Mouse (Mus musculus) neural tube, embryonic 14.5 days (tissue): ENCODE results near the gene C9. TPM values are rescaled to one million over a fixed set of nuclear protein-coding genes. Genes with fewer than 3 reads are reported as not detected.

Experiments used
- ATAC-seq: fragments of 200-750 bp; cut with Nextera tagmentation; 2 replicates; pipeline ENCODE4 v1.8.0; 2017; ENCODE audit warnings: low read depth, mild to moderate bottlenecking, moderate TSS enrichment, moderate library complexity
- H3K27ac ChIP-seq: fragments of 300-500 bp; sonication (generic); 2 replicates; pipeline ENCODE4 v1.5.1; 2014; ENCODE audit warnings: low read depth, mild to moderate bottlenecking, control low read depth, low read length, moderate library complexity, mixed read lengths
- H3K27me3 ChIP-seq: fragments of 300-500 bp; sonication (generic); 2 replicates; pipeline ENCODE4 v1.6.1; 2014; ENCODE audit warnings: low read length; ENCODE audit not compliant: control insufficient read depth, insufficient read depth
- H3K36me3 ChIP-seq: fragments of 300-500 bp; sonication (generic); 2 replicates; pipeline ENCODE4 v1.6.1; 2014; ENCODE audit warnings: low read length, mixed read lengths; ENCODE audit not compliant: control insufficient read depth, insufficient read depth
- H3K4me1 ChIP-seq: fragments of 300-500 bp; sonication (generic); 2 replicates; pipeline ENCODE4 v1.6.1; 2014; ENCODE audit warnings: low read length; ENCODE audit not compliant: control insufficient read depth, insufficient read depth
- H3K4me2 ChIP-seq: fragments of 300-500 bp; sonication (generic); 2 replicates; pipeline ENCODE4 v1.6.1; 2014; ENCODE audit warnings: mild to moderate bottlenecking, low read depth, low read length, control low read depth
- H3K4me3 ChIP-seq: fragments of 300-500 bp; sonication (generic); 2 replicates; pipeline ENCODE4 v1.5.1; 2014; ENCODE audit warnings: low read depth, low read length, control low read depth, mixed read lengths
- H3K9ac ChIP-seq: fragments of 300-500 bp; sonication (generic); replicated peaks from 2 replicates; pipeline ENCODE4 v1.6.1; 2014; ENCODE audit warnings: low read depth, mild to moderate bottlenecking, control low read depth, low read length, mixed read lengths
- H3K9me3 ChIP-seq: fragments of 300-500 bp; sonication (generic); 2 replicates; pipeline ENCODE4 v1.6.1; 2016; ENCODE audit warnings: low read length; ENCODE audit not compliant: control insufficient read depth
- whole genome bisulfite sequencing: fragments of 180-500 bp; shearing (Covaris S2); extraction: QIAGEN DNeasy Blood & Tissue Kit; methylation state at CpG from one replicate; pipeline ENCODE4 v1.1.7; 2014; 5-methylcytosine and 5-hydroxymethylcytosine counted together
- polyA plus RNA-seq: library from polyadenylated mRNA; unstranded; fragments of >200 nt; fragmentation: Nextera tagmentation; extraction: Ambion mirVana; gene quantifications from 2 replicates; pipeline ENCODE4 v1.2.1, GENCODE M21; 2014

Gene C9
- polyA plus RNA-seq: not detected in 2 replicates

DNA sequence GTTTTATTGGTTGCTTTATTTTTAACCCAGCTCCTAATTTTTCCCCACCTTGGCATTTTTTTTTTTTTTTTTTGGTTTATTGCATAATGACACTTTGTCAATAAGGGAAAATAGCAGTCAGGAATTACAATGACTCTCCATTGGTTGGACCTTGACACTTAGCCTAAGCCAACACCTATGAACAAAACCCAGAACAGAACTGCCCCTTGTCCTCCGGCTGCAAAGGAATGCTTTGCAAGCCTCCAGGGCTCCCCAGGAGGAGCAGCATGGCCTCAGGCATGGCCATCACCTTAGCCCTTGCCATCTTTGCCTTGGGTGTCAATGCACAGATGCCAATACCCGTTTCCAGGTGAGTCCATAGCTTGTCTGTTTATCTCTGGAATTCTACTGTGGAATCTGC is at the start of gene C9:
Gene C9 (plus strand): TSS at position 193 of the 400 bp plus-strand sequence.
- Histone ChIP-seq H3K4me3 (no peak within 1 kb of the TSS), H3K4me1 (no peaks in the 10 kb centered on the region), H3K27ac (no peak within 1 kb of the TSS), H3K9me3 (no peaks in the 10 kb centered on the region), H3K27me3 (no peaks in the 10 kb centered on the region), H3K36me3 (no peaks in the 10 kb centered on the region), H3K4me2 (no peak within 1 kb of the TSS), H3K9ac (no peak within 1 kb of the TSS)
- no peak for ATAC-seq
- 70% methylated on average over 2 of the region's 2 CpGs for WGBS

DNA sequence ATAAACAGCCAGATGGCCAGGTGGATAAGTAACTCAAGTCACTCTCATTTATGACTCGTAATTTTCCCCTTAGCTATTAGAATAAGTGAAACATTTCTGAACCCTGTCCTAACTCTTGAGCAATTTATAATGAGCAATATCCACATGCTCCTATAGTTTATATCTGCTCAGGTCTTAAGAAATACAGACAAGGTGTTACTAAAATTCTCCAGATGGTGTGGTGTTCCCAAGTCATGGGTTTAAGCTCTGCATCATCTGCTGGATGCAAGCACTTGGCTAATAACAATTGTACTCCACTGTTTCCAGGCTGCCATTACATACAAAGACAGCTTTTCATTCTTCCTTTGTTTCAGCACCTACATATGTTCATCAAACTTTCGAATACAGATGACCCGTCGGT is 46.9 kb upstream of the C9 start:
- 93% methylated on average over 4 of the region's 4 CpGs for WGBS
- no peak overlapping the region for H3K9ac ChIP-seq
- H3K36me3 ChIP-seq: no peaks in the 10 kb centered on the region
- no peaks in the 10 kb centered on the region for H3K9me3 ChIP-seq
- no peak overlapping the region for H3K27ac ChIP-seq
- H3K4me2 ChIP-seq: no peak overlapping the region
- no peak overlapping the region for H3K4me3 ChIP-seq
- ATAC-seq: no peak
- no peaks in the 10 kb centered on the region for H3K4me1 ChIP-seq
- no peaks in the 10 kb centered on the region for H3K27me3 ChIP-seq

DNA sequence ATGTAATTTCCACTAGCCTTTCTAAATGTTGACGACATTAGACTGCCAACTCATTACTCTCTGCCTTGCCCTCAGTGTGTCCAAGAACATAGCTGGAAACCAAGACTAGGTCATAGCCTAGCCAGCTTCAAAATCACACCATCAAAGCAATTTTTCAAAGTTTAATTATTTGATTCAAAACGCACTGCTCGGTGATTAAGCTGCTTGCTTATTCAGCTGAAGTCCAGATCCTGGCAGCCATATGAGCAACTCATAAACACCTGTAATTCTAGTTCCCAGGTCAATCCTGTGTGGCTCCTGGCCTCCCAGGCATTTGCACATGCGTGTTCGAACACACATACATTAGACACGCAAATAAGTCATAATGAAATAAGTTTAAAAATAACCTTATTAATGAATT is 46.2 kb upstream of the C9 start:
- Histone ChIP-seq H3K27me3 (no peaks in the 10 kb centered on the region), H3K4me2 (no peak overlapping the region), H3K36me3 (no peaks in the 10 kb centered on the region), H3K4me1 (no peaks in the 10 kb centered on the region), H3K9ac (no peak overlapping the region), H3K9me3 (no peaks in the 10 kb centered on the region), H3K4me3 (no peak overlapping the region), H3K27ac (no peak overlapping the region)
- ATAC-seq: no peak
- WGBS: 89% methylated on average over 6 of the region's 6 CpGs

DNA sequence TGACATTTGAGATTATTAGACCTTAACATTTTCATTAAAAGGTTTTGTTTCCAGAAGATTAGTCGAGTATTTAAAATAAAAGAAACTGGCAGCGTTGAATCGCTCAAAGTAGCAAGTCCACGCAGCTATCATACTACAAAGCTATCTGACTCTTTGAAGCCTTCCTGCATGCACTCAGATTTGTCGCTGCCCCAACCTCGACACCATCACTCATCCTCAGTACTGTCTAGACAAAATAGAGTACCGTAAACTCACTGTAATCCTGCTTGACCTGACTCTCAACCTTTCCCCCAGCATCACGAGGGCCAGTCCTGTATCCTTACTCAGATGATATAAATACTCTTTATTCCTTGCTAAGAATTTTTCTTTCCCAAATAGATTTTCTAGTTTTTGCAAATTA is 45.0 kb upstream of the C9 start:
- Histone ChIP-seq H3K27ac (no peak overlapping the region), H3K36me3 (no peaks in the 10 kb centered on the region), H3K4me3 (no peak overlapping the region), H3K9me3 (no peaks in the 10 kb centered on the region), H3K27me3 (no peaks in the 10 kb centered on the region), H3K4me2 (no peak overlapping the region), H3K9ac (no peak overlapping the region), H3K4me1 (no peaks in the 10 kb centered on the region)
- WGBS: 86% methylated on average over 8 of the region's 8 CpGs
- no peak for ATAC-seq

DNA sequence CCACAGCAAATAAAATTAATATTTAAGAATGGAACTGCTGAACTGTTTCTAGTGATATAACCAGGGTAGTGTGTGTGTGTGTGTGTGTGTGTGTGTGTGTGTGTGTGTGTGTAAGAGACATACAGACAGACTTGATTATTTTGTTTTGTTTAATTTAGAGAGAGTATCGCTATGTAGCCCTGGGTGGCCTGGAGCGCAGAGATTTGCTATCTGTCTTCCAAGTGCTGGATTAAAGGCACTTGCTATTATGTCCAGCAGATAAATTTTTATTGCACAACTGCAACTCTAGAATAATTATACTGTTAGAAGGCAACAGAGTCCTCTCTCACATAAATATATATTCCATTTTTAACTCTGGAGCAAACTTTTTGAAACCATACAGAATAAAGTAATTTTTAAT is 42.7 kb upstream of the C9 start:
- no peak for ATAC-seq
- WGBS: 86% methylated on average over 2 of the region's 2 CpGs
- no peak overlapping the region for H3K4me2 ChIP-seq
- H3K4me1 ChIP-seq: no peaks in the 10 kb centered on the region
- no peak overlapping the region for H3K27ac ChIP-seq
- no peaks in the 10 kb centered on the region for H3K36me3 ChIP-seq
- no peak overlapping the region for H3K4me3 ChIP-seq
- H3K9ac ChIP-seq: no peak overlapping the region
- no peaks in the 10 kb centered on the region for H3K27me3 ChIP-seq
- H3K9me3 ChIP-seq: no peaks in the 10 kb centered on the region

DNA sequence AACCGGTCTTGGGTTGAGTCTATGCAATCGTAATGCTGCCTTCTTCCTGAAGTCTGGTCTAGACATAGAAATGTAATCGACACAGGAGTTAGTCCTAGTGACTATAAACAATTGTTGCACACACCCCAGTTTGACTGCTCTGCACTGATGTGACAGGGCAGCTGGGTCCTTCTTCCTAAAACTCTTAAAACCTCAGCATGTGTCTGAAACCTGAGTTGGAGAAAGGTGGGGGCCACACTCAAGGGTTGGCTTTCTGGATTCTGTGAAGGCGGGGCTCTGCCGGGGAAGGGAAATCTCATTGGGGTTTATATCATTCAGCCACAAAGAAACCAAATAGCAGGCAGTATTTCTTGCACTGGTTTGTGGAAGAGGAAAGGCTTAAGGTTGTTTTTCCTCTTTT is 41.0 kb upstream of the C9 start:
- H3K27ac ChIP-seq: no peak overlapping the region
- H3K9ac ChIP-seq: no peak overlapping the region
- no peaks in the 10 kb centered on the region for H3K27me3 ChIP-seq
- WGBS: 85% methylated on average over 5 of the region's 5 CpGs
- ATAC-seq: no peak
- H3K9me3 ChIP-seq: no peaks in the 10 kb centered on the region
- H3K4me2 ChIP-seq: no peak overlapping the region
- no peaks in the 10 kb centered on the region for H3K36me3 ChIP-seq
- no peaks in the 10 kb centered on the region for H3K4me1 ChIP-seq
- H3K4me3 ChIP-seq: no peak overlapping the region

DNA sequence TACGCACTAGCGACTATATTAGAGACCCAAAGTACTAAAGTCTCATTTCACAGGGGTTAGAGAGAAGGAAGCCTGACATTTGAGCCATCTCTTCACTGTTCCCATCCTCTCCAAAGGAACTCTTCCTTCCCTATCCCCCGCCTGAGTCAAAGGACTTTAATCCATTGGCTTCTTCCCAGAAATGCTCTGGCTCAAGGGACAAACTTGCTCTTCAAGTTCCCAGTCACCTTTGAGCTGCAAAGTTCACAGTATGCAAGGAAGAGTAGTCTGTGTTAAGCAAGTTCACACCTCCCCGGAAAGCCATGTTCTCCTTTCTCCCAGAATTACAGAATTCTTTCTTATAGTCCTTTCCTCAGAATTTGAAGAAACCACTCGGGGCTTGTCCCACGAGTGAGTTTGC is 38.4 kb upstream of the C9 start:
- no peak for ATAC-seq
- no peak overlapping the region for H3K27ac ChIP-seq

DNA sequence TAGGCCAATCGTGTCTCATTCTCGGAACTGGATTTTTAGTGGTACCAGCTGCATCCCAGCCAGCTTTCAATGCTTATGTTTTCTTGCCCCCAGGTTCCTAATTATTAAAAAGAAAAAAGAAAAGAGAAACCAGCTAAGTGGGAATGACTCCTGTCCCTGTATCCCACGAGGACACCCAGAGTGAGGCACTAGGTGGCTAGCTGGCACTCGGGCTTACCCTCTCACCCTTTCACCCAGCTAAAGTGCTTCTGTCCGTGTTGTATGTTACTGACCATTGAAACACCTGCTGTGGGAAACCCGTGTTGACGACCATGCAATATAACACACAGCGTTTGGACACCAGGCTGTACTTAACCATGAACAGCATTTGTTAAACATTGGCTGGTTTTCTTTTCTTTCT is 36.1 kb upstream of the C9 start:
- no peaks in the 10 kb centered on the region for H3K36me3 ChIP-seq
- WGBS: 84% methylated on average over 8 of the region's 8 CpGs
- no peak overlapping the region for H3K4me2 ChIP-seq
- H3K9me3 ChIP-seq: no peaks in the 10 kb centered on the region
- H3K27me3 ChIP-seq: no peaks in the 10 kb centered on the region
- no peaks in the 10 kb centered on the region for H3K4me1 ChIP-seq
- H3K4me3 ChIP-seq: no peak overlapping the region
- no peak overlapping the region for H3K9ac ChIP-seq
- ATAC-seq: no peak
- H3K27ac ChIP-seq: no peak overlapping the region

More for the DNA sequence above, 38.4 kb upstream of the C9 start:
- WGBS: 89% methylated on average over 6 of the region's 6 CpGs
- Histone ChIP-seq H3K4me2 (no peak overlapping the region), H3K9me3 (no peaks in the 10 kb centered on the region), H3K36me3 (no peaks in the 10 kb centered on the region), H3K27me3 (no peaks in the 10 kb centered on the region), H3K4me1 (no peaks in the 10 kb centered on the region), H3K9ac (no peak overlapping the region), H3K4me3 (no peak overlapping the region)

DNA sequence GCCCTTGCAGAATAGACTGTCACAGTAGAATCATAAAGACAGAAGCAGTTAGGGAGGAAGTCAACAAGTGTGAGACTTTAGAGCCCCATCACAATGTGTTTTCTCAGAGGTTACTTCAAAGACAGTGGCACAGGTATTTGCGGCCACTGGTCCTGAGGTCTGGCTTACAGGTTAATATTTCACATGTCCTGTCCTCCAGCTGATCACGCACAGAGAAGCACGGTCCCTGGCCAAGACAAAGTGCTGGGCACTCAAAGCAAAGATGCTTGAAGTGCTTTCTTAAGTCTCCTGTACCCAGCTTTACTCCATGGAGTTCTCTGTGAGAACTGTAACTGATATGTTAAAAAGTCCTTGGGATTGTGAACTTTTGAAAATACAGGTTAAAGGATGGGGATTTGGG is 35.0 kb upstream of the C9 start:
- WGBS: 94% methylated on average over 3 of the region's 3 CpGs
- H3K27me3 ChIP-seq: no peaks in the 10 kb centered on the region
- no peaks in the 10 kb centered on the region for H3K9me3 ChIP-seq
- no peaks in the 10 kb centered on the region for H3K36me3 ChIP-seq
- ATAC-seq: no peak
- H3K9ac ChIP-seq: no peak overlapping the region
- H3K4me2 ChIP-seq: no peak overlapping the region
- no peak overlapping the region for H3K4me3 ChIP-seq
- no peaks in the 10 kb centered on the region for H3K4me1 ChIP-seq
- H3K27ac ChIP-seq: no peak overlapping the region

DNA sequence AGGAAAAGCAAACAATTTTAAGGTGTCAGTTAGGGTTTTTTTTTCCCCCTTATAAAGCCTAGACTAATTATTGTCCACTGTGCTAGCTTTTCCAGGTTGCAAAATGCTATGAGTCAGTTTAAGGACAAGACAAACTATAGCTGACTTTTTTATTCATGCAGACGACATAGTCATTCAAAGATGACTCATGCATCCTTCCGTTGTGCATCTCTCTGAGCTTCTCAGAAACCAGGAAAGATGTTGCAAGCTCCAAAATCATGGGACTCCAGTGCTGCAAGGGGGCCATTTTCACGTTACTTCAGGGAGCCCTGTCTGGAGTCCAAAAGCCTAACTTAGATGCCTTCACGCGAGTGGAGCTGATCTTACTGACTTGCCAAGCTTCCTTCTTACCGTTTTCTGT is 33.8 kb upstream of the C9 start:
- no peak for ATAC-seq
- no peak overlapping the region for H3K4me2 ChIP-seq
- H3K27me3 ChIP-seq: no peaks in the 10 kb centered on the region
- H3K9me3 ChIP-seq: no peaks in the 10 kb centered on the region
- no peak overlapping the region for H3K4me3 ChIP-seq
- no peaks in the 10 kb centered on the region for H3K4me1 ChIP-seq
- H3K27ac ChIP-seq: no peak overlapping the region
- H3K36me3 ChIP-seq: no peaks in the 10 kb centered on the region
- no peak overlapping the region for H3K9ac ChIP-seq
- 94% methylated on average over 6 of the region's 6 CpGs for whole genome bisulfite sequencing
